Mouse (Mus musculus) liver, adult 2 months (tissue): ENCODE measurements around the gene Tmie.

Experiments used
- CTCF ChIP-seq: fragments of 200-500 bp; IDR thresholded peaks from 2 replicates; pipeline ENCODE4 v1.5.1; 2011; ENCODE audit warnings: low read depth, low read length, control low read depth
- POLR2A ChIP-seq: fragments of 200-500 bp; IDR thresholded peaks from 2 replicates; pipeline ENCODE4 v1.6.1; 2011; ENCODE audit warnings: low read length, control low read depth; ENCODE audit not compliant: insufficient read depth; ENCODE audit errors: extremely low read depth

GRCm38 (mm10) chr9:110909371-110909967 is 29.6 kb upstream of the Tmie start:
- TF ChIP-seq CTCF, result no peak
- TF ChIP-seq POLR2A, result no peak
